Mouse (Mus musculus) hindlimb bud, embryonic 11.5 days (tissue): Measurements from ENCODE around the gene Arhgap36.

Experiments used
- DNase-seq: peaks from one replicate; pipeline ENCODE4 v3.0.0-alpha.2; 2012; ENCODE audit warnings: low read depth, low spot score; ENCODE audit errors: extremely low spot score

The Arhgap36 gene

GRCm38 (mm10) chrX:49463442-49463970 is at the start of gene Arhgap36:
Gene Arhgap36 (plus strand): TSS chrX:49463945.
- DNase-seq: no peak

GRCm38 (mm10) chrX:49457781-49458180 is 6.0 kb upstream of the Arhgap36 start:
- DNase-seq: no peak

DNA sequence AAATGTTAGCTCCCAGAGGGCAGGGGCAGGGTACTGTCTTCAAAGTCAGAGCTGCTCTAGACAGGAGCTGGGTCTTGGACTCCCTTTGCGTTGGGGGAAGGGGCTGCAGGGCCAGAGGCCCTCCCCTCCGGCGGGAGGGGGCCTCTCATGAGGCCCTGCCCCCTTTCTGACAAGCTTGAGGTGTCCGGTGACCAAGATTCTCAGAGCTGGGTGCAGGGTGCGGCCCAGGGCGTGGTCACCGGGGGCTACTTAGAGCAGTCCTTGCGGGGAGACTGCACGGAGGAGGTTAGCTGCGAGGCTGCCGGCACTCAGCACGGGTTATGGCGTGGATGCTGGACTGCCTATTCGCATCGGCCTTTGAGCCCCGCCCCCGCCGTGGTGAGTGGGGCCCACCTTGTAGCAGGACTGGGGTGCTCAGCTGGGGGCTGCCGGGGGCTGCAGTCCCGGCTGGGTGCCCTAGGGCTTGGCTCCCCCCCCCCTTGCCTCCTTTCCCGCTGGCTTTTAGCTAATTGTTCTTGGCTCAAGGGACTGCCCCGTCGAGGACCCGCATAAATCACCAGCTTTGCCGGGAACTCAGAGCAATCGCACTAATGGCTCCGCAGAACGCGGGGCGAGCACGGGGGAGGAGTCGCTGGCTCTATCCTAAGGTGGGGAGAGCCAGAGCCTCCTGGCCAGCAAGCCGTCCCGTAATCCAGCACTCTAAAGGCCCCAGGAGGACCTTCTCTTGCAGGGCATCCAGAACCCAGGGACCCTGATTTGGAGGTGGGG is 6.7 kb downstream of the Arhgap36 start:
- no peak for DNase-seq

- DNase-seq: no peak
Observed at GRCm38 (mm10) chrX:49479968-49480809, 16.4 kb downstream of the Arhgap36 start.

DNA sequence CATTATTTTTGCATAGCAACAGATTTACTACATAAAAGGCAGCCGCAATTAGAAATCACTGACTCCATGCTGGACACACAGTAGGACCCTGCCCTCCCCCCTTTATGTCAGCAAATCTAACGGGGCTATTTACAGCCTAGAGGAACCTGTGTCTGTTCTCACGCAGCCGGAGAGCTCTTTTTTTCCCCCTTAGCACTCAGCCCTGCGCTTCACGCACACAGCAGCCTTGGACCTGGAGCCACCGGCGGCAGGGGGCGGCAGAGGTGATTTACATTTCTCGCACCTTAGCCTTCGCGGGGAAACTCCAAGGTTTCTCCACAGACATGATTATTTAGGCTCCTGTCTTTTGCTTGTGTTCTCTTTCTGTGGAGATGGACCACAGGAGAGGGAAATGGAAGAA is 17.1 kb downstream of the Arhgap36 start:
- no peak for DNase-seq

- DNase-seq: no peak
Observed at GRCm38 (mm10) chrX:49489141-49489540, 25.4 kb downstream of the Arhgap36 start.

DNA sequence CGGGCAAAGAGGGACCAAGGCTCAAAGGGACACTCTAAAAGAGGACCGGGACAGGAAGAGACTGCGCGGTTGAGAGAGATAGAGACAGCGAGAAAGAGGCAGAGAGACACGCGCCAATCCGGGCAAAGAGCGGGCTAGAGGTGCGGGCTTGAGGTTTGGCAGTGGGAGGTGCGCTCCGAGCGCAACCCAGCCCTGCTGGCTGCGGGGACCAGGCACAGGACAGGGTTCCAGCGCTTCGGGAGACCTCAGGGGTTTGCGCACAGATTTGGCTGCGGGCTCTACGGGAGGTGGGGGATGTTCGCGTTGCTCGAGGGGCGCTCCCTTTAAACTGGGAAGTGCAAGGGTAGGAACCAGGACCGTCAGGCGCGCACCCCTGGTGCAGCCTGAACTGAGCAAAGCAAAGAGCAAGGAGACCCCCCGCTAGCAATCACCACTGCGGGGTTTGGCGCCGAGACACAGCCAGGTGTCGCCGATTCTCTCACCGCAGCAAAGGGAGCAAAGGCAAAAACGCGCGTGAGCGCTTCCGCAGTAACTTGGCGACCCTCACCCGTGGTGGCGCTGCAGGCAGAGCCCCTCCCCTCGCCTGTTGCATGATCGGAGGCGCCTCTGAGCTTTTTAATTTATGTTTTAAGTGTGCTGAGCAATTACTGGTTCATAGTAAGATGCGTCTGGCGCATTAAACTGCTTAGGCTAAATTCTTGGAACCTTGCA is 30.1 kb downstream of the Arhgap36 start:
- DNase-seq: no peak
